Mouse (Mus musculus) cerebellum, postnatal 25 days (tissue): ENCODE results near the gene Noto.
A peak's percentile ranks its signal among the peaks of the same experiment; 100 is the strongest.
"Not testable (repeated sequence)": the region's sequence is repeated elsewhere in the genome, so short reads cannot be mapped to it uniquely, and the experiment has no call there.

Experiments
- DNase-seq, 2 experiments: peaks; one replicate each; pipeline ENCODE4 v3.0.0; 2021; ENCODE audit warnings: mixed read lengths in 2 of 2

Gene Noto

DNA sequence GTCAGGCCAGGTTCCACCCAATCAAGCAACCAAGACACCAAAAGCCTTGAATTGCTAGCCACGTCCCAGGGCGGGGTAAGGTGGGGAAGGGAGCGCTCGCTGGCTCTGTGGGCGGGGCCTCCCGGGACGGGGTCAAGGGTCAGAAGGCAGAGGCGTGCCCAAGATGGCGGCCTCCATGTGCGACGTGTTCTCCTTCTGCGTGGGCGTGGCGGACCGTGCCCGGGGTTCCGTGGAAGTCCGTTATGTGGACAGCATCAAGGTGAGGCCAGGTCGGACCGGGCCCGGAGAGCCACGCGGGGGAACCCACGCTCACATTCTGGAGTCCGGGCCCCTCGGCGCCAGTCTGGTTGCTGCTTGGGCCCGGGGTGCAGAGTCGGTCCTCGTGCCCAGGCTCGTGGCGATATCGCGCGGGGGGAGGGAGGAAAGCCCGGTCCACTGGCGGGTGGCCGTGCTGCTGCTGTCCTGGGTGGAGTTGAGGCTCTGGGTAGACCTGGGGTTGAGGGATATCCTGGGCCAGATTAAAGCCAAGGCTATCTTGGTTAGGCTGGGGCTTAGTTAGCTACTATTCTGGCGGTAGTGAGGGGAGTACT, 8.3 kb downstream of the Noto start, which contains the start of gene Smyd5:
Gene Smyd5, plus strand, starts transcription at position 148 of the 590 bp plus-strand sequence.
- peak; percentile 78 to 86 for DNase-seq

DNA sequence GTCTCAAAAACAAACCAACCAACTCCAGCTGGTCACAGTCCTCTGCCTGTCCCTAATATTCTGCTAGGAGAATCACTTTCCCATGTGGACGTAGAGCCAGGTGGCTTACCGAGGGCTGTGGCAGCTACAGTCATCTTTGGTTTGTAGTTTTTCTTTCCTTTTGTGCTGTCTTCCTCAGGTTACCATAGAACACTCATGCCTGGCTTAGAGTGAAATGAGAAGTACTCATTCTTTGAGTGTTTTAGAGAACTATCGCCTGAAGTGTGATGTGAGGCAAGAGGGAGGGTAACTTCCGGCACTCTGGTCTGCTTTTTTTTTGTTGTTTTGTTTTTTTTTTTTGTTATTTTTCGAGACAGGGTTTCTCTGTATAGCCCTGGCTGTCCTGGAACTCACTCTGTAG, 10.2 kb downstream of the Noto start:
- DNase-seq, result no peak

DNA sequence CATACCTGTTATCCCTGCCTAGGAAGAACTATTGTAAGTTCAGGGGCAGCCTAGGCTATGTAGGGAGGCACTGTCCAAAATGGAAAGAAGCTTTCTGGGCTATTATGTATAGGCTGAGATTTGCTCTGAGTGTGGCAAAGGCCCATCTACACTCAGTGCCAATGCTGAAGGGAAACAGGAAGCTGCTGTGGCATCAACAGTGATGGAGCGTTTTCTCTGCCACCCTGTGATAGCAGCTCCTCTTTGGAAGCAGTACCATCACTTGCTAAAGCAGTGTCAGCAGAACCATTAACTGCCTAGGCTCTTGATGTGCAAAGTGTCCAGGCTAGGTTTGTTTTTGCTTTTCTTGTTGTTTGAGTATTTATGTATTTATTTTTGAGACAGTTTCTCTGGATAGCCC, 12.5 kb downstream of the Noto start:
- DNase-seq, result no peak

DNA sequence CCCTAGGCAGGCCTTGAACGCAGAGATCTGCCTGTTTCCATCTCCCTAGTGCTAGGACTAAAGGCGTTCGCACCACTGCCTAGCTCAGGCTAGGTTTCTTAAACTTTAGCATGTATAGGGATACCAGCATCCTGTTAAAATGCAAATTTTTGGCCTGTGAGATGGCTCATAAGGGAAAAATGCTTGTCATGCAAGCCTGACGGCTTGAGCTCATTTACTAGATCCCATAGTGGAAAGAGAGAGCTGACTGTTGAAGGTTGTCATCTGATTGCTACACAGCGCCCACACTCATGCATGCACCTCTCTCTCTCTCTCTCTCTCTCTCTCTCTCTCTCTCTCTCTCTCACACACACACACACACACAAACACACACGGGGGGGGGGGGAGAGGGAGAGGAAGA, 12.9 kb downstream of the Noto start:
- DNase-seq, result no peak

DNA sequence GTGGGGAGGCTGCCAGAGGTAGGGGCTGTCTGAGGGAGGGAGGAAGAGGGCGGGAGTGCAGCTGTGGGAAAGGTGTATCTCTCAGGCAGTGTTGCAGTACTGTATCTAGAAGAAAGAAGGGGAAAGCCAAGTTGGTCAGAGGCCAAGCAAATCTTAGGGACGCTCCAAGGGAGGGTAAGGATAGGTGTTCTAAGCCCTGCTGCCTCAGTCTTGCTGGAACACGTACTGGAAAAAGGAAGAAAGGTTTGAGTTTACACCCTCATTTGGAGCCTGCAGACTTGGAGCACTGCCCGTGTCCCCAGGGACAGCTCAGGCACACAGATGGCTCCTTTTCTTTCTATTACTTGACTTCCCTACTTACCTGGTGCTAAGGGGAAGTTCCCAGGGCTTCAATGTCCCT, 17.5 kb downstream of the Noto start:
- no peak for DNase-seq

DNA sequence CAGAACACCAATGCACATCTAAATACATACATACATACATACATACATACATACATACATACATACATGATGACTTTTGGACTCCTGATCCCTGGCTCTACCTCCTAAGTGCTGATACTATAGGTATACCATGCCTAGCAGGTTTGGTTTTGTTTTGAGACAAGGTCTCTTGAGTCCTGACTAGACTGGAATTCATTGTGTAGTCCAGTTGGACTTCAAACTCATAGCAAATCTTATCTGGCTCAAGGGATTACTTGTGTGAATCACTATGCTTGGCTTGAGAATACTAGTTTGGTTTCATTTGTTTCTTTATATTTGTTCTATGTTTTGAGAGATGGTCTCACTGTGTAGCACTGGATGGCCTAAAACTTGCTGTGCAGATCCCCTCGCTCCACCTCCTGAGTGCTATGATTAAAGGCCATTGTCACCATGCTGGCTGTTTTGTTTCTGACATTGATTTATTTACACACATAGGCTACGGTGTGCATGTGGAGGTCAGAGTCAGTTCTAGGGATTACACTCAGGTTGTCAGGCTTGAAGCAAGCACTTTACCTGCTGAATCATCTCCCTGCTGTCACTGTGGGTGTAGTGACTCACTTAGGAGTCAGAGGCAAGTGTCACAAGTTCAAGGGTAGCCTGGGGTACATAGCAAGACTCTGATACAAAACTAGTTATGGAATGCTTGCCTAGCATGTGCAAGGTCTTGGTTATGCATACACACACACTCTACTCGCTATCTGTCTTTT, 20.0 kb downstream of the Noto start:
- no peak for DNase-seq

DNA sequence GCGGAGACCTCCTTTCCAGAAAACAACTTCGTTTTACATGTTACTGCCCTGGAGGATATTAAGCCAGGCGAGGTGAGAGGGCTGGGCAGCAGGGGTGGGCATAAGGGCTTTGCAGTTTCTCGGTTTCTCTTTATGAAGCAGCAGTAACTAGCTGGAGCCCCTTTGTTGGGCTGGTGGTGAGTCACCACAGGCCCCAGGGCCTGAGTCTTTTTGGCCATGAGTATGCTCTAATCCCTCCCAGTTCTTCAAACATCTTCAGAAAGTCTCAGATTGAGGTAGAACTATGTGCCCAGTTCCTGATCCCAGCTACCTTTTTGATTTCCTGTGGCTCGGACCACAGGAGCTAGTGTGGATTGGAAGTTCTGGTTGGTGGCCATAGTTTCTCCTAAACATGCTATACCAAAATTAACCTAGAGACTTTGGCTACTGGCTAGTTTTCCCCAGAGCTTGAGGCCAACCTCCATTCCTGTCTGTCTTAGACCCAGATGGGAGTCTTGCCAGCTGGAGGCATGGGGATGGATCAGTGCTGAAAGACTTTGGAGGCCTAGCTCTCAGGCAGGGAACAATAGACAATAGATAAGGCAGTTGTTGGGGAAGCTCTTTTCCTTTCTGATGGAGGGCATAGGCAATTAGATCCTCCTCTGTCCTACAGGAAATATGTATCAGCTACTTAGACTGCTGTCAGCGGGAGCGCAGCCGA, 20.7 kb downstream of the Noto start:
- DNase-seq, result no peak

DNA sequence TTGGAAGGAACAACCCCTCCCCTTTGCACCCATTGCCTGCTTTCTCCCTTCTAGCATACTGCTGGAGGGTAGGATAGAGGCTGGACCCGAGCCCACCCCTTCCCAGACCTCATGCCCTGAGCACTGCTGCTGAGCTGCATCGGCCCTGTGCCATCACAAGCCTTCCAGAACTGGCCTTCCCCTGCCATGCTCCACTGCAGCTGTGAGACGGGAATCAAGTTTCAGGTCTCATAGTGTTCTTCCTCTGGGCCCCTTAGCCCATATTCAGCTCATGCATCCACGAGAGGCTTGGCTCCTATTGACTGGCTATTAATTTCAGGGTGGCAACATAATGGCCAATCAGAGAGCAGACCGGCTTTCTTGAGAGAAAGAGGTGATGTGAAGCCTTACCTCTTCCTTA, 21.6 kb downstream of the Noto start:
- DNase-seq, result no peak

DNA sequence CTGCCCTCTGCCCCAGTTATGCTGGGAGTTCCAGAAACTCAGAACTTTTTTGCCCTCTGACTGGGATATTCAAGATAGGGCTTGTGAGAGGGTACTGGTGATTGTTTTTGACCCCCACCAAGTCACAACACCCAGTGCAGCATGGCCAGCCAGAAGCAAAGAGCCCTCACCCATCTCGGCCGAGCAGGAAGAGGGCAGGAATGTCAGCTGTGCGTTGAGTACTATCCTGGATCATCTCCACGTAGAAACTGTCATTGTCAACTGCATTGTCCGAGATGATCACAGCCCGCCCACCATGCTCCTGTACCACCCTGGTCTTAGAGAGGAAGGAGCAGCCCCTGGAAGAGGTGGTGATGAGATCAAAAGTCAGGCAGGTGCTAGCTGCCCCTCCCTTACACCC, 23.7 kb downstream of the Noto start:
- no peak for DNase-seq

DNA sequence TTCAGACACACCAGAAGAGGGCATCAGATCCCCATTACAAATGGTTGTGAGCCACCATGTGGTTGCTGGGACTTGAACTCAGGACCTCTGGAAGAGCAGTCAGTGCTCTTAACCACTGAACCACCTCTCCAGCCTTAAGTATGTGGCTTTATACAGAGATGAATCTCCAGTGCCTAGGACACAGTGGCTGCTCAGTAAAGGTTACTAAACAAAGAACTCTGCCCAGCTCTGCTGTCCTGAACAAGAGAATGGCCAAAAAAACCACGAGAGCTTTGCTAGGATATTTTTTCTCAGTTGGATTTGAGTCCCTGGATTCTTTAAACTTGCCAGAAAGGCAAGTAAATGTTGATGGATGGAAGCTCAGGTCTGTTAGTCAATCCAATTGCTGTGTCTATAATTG, 26.5 kb downstream of the Noto start:
- not testable (repeated sequence) for DNase-seq

DNA sequence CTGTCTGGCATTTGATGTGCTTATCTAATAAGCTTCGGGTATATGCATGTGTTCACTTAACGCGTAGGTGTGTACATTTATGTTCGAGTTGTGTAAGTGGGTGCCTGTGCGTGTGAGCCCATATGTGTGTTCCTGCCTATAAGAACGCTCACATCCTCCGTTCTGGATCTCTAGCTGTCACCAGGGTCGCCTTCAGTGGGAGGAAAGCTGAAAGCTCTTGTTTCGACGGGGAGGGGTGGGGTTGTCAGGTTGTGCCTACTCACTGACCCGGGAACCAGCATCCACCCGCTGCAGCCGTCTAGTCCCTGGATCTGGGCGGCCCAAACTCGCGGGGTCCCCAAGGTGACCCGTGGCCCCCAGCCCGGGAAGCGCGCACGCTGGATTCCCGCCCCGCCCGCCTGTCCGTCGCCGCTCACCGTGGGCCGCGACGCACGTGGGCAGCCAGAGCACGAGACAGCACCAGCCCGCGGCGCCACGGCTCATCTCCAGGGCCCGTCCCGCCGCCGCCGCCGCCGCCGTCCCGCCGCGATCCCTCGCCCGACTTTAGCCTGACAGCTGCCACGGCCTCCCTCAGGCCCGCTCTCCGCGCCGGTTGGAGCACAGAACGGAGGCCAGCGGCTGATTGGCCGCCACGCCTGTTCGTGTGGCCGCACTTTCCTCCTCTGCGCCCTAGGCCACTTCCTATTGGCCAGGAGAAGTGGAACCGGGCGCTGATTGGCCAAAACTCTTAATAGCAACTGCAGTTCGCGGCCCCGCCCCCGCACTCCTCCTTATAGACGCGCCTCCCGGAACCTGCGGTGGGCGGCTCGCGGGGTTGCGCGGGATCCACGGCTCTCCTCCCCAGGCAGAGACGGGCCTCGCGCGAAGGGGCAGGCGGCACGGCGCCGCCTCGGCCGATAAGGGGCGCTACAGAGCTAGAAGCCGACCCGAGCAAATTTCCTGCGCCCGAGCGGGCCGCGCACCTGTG, 27.3 kb downstream of the Noto start, which contains the start of gene Cct7:
Gene Cct7, plus strand, starts transcription at position 818 of the 967 bp plus-strand sequence.
- DNase-seq, result peak; percentile 97 to 99

DNA sequence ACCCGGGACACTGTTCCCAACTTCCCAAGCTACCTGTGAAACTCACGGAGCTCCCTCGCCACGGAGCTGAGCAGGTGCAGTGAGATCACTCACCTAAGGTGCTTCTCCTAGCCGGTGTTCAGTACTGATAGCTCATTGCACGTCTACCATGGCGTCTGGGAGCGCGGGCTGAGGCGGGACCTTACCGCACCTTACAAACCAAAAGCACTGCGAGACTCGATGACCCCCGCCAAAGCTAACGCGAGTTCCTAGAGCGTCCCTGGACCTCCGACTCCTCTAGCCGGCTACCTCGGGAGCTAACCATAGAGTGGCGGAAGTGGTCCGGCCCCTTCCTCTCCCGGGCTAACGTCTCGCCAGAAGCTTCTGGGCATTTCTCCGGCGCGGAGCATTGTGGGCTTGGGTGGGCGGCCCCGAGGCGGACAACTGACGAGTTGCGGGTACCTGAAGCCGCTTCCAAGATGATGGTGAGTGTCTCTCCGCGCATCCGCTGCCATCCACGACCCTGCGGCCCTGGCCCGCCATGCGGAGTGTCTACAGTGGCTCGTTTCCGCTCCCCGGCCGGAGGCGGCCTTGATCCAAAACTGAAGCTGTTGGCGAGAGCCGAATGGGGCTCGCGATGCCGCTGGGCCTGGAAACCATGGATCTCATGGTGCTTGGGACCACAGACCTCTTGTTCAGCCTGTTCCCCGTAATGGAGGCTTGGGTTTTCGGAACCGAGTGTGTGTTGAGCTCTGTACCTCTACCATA, 28.2 kb downstream of the Noto start, which contains the start of gene Pradc1:
Gene Pradc1, minus strand, starts transcription at position 307 of the 747 bp plus-strand sequence.
- DNase-seq, result peak; percentile 97 to 98

DNA sequence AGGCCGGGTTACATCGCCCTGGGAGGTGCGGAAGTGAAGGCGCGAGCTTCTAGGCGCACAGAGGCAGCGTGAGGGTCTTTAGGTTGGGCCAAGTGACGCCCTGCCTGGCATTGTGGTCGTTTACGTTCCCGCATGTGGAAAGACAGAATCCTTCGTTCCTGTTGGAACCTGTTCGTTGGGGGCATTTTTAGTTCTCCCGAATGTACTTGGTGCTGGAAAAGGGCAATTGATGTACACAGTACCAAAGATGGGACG, 28.7 kb downstream of the Noto start:
- no peak for DNase-seq

DNA sequence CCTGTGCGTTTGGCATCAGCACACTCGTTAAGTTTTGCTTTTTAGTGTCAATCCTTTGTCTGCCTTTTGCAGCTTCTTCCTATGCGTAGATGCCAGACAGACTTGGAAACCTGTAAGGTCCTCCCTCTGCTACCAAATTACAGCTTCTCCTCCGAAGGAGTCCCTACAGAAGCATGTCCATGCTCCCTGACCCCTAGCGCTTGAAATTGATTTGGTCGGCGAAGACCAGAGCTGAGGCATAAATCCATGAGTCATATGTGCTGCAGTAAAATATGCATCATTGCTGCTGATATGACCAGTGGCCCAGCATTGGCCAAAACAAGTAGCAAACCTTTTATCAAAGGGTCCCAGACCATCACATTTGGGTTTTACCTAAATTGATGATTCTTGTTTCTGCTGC, 29.1 kb downstream of the Noto start:
- no peak for DNase-seq

DNA sequence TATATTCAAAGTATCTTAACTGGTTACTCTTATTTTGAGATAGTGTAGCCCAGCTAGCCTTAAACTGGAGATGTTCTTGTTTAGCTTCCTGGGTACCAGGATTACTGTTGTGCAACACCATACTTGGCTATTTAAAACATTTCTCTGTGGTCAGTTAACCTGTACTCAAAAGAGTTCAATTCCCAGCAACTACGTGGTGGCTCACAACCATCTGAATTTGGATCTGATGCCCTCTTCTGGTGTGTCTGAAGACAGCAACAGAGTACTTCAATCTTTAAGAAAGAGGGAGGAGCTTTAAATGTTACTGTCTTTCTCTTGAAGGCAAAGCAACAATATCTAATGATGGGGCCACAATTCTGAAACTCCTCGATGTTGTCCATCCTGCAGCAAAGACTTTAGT, 35.9 kb downstream of the Noto start:
- no peak for DNase-seq

DNA sequence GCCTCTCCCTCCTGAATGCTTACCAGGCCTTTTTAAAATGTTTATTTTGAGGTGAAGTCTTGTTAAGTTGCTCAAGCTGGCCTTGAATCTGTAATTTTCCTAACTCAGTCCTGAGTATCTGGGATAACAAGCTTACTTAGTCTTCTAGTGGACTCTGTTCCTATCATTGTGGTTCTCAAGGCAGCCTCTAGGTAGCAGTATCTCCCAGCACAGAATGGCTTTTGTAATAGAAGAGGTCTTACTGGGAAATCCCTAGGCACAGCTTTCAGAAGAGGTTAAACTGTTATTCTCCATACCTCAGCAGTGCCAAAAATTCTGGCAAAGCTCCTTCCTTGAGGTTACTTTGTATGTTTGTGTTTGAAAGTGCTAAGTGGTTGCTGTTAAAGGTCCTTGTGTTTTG, 41.7 kb downstream of the Noto start:
- DNase-seq, result peak; percentile 27 to 54

DNA sequence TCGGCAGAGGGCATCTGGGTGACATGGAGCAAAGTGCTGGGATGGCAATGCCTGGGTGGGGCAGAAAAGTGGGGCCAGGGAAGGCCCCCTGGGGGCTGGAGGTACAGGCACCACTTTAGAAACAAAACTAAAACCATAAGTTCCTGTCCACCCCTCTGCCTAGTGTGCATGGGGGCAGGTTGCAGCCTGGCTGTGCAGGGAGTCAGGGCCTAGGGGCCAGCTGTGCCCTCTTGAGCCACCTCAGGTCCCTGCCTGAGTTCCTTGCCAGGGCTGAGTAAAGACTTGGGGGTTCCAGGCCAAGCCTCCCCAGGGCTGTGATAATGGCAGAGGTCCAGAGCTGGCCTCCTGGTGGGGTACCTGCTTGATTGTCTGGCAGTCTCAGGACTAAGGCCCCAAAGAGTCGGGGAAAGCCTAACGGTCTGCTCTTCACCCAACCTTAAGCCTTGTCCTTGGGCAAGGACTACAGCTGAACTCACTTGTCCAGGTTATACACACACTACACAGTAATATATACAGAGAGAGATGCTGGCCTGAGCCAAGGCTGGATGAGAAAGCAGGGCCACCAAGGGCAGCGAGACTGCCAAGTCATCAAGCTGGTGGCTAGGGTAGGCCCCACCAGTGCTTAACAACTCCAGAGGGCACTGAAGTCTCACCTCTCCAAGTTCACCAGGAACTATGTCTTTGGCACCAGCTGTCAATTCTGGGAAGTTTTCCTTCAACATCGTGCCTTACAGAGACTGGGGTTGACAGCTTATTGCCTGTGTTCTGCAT, 46.2 kb downstream of the Noto start:
- DNase-seq, result peak in 1 of 2 experiments; percentile 39

DNA sequence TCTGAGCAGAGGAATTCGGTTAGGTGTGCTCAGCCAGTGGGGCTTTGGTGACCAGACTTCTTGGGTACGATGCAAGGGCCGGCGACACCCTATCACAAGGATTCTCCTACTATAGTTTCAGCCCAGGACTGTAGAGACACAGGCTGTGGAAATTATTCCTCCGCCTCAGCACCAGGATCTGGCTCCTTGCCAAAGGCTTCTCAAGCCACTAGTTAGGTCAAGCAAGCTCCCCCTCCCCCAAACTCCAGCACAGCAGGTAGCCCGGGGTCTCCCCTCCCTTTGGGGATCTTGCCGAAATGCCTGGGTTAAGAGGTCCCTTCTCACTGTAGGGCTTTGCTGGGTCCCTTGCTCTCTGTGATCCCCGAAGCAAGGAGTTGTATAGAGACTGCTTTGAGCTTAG, 48.3 kb downstream of the Noto start:
- DNase-seq, result peak; percentile 33 to 51

DNA sequence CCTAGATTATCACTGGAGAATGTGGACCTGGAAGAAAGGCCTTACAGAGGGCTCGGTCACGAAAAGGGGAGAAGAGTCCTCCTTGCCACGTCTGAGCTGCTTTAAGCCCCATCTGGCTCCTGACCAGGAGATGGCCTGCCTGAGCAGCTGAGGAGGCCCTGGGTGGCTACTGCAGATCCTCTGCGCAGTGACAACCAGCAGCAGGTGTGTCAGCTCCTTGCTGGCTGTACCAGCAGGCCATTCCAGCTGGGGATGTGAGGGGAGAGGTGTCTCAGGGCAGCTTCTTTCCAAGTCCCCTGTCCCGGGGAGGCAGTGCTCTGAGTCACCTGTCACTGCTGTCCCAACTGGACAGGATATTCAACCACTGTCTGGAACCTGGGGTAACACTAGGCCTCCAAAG, 48.9 kb downstream of the Noto start:
- no peak for DNase-seq

DNA sequence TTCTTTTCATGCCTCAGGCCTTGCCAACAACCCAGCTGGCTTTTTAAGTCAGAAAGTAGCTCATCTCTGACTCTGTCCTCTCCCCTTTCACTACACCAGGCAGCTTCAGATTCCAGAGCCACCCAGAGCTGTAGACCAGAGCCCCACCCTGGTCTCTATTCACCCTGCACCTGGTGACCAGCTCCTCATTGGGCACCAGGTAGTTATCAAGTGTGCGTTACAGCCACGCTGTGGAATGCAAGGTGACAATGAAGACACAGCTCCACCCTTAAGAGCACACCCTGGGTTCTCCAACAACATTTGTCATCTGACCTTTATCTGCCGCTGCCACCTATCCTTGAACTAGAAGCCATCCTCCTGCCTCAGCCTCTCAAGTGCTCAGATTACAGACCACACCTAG, 51.9 kb downstream of the Noto start:
- DNase-seq, result no peak

DNA sequence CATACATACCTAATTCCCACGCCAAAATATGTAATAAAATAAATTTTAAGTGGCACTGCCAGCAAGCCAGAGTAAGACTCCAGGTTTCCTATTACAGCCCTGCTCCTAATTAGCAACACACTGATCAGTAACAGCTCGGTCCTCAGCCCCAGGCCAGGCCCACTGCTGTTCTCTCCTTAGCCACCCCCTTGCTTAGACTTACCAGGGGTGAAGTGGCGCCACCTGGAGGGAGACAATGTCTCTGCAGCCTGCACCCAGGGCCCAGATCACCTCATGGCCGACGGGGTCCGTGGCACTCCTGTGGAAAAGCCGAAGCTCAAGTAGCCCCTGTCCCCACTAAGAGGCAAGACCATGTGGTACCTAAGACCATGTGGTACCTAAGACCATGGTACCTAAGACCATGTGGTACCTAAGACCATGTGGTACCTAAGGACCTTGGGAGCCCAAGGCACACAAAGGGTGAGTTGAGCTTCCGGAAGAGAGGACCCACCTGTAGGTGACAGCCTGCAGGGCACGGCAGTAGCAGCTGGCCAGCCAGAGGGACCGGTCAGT, 53.8 kb downstream of the Noto start:
- DNase-seq, result peak; percentile 49 to 64
